Mouse (Mus musculus): Measurements from ENCODE around the gene Slc10a7. TPM values are rescaled to one million over a fixed set of nuclear protein-coding genes. Genes with fewer than 3 reads are reported as not detected.
"Not testable (repeated sequence)": the region's sequence is repeated elsewhere in the genome, so short reads cannot be mapped to it uniquely, and the experiment has no call there.

Slc10a7 gene
- 18.3 and 18.4 TPM in 2 replicates for polyA plus RNA-seq (2015; fragmentation: Nextera tagmentation; extraction: Ambion mirVana)

DNA sequence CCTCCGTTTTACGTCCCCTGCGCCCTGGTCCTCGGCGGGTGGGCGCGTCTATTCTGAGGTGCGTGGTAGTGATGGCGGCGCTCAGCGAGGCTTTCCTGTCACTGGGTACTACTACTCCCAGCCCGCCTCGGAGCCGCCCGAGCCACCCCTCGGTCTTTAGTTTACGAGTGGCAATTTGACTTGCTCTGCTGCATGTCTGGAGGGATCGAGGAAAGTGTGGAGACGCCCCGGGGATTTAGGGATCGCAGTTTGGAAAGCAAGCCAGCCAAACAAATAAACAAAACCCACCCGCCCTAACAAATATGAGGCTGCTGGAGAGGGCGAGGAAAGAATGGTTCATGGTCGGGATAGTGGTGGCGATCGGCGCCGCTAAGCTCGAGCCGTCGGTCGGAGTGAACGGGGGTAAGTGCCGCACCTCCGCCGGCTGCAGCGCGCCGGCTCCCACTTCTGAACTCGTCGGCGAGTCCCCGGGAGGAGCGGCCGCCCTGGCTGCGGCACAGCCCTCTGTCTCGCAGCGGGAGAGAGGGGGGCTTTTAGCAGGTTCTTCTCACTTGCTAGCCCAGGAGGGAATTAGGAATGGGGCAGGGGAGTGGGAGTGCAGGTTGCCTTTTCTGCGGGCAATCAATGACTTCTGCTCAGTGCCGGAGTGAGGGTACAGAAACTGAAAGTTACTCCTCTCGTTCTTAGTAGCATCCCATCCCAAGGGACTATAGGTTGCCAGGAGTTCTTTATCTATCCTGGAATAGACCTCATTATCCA, at the start of gene Slc10a7:
Gene Slc10a7, plus strand, starts transcription at position 74 of the 759 bp plus-strand sequence.
- WGBS: 0% methylated on average over 51 of the region's 51 CpGs
- H3K4me3 ChIP-seq (ENCODE audit: low read length): peak within 1 kb of the TSS; percentile 84
- peaks cover 18% of the 10 kb centered on the region for H3K36me3 ChIP-seq (ENCODE audit: insufficient read depth, low read length)
- H3K4me2 ChIP-seq (replicated peaks; ENCODE audit: low read depth, low read length): peak within 1 kb of the TSS; percentile 96
- peak; percentile 97 for ATAC-seq (ENCODE audit: low FRiP score, low TSS enrichment)
- H3K9me3 ChIP-seq (ENCODE audit: low read length): no peaks in the 10 kb centered on the region
- H3K4me1 ChIP-seq (ENCODE audit: insufficient read depth, low read length): peaks cover 12% of the 10 kb centered on the region
- H3K27me3 ChIP-seq (ENCODE audit: insufficient read depth, low read length): no peaks in the 10 kb centered on the region
- peak within 1 kb of the TSS; percentile 99 for H3K9ac ChIP-seq (replicated peaks; ENCODE audit: low read length)
- peak within 1 kb of the TSS; percentile 97 for H3K27ac ChIP-seq (ENCODE audit: low read length)

DNA sequence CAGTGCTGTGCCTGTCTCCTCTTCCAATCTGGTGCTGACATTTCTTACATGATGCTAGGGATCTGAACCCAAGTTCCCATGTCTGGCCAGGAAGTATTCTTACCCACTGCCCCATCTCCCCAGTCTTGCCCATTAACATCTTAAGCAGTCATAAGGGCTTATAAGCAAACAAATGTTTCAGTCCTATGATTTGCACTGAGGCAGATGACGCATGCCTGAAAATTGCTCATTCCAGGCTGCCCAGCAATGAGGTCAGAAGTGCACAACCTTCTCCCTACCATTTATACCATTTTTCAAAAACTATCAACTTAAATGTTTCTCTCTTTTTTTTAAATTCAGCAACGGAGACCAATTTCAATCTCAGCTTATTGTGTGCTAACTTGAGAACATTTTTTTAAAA, 45.2 kb upstream of the Slc10a7 start:
- no peak overlapping the region for H3K27ac ChIP-seq (ENCODE audit: low read length)
- WGBS: 69% methylated on average over 2 of the region's 2 CpGs
- H3K27me3 ChIP-seq (ENCODE audit: insufficient read depth, low read length): no peaks in the 10 kb centered on the region
- no peaks in the 10 kb centered on the region for H3K36me3 ChIP-seq (ENCODE audit: insufficient read depth, low read length)
- no peak overlapping the region for H3K4me2 ChIP-seq (replicated peaks; ENCODE audit: low read depth, low read length)
- ATAC-seq (ENCODE audit: low FRiP score, low TSS enrichment): no peak
- no peak overlapping the region for H3K9ac ChIP-seq (replicated peaks; ENCODE audit: low read length)
- H3K9me3 ChIP-seq (ENCODE audit: low read length): peaks cover 4% of the 10 kb centered on the region; the same call in 1 of the 2 replicates
- no peak overlapping the region for H3K4me3 ChIP-seq (ENCODE audit: low read length)
- no peaks in the 10 kb centered on the region for H3K4me1 ChIP-seq (ENCODE audit: insufficient read depth, low read length)

DNA sequence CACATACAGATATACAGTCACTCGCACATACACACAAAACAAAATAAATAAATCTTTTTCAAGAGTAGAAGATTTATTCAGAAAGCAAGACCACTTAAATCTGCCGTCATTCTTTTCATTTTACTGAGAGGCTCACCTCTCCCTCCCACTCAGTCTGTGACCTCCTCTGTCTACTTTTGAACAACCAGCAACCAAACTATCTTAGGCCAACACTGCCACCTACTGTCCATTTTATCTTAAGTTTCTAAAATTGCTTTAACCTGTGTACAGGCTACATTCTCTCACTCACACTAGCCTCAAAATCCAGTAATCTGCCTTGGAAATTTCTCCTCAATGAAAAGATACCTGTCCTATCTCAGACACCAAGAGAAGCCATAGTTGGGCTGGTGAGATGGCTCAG, 41.3 kb upstream of the Slc10a7 start:
- H3K4me2 ChIP-seq (replicated peaks; ENCODE audit: low read depth, low read length): no peak overlapping the region
- 70% methylated on average over 2 of the region's 2 CpGs for WGBS
- H3K4me3 ChIP-seq (ENCODE audit: low read length): no peak overlapping the region

DNA sequence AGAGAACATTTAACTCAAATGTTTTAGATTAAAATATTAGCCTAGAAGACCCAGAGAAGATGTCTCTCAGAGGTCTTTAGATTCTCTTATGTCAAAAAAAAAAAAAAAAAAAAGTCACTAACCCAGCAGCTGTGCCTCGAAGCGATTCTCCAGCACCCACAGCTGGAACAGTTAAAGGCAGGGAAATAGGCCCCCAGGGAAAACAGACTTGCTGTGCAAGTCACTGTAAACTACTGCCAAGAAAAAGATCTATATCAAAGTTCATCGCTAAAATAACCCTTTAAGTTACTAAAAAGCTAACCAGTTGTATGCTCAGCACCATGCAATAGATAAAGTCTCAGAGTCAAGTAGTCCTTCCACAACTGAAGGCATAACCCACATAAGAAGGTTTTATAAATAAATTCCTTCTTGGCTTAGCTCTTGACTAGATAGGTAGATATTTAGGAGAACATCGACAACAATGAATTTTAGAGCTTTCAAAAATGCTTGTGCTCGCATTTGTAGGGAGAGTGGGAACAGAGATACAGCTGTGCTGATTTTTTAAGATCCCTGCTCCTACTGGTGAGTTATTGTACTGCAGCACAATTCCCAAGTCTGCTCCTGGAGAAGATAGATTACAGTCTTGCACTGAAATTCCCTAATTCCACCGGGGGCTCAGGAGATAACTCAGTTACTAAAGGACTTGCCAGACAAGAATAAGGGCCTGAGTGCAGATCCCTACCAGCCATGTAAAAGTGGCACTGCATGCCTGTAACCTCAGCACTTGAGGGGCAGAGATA, 31.9 kb upstream of the Slc10a7 start:
- WGBS: 41% methylated on average over 6 of the region's 6 CpGs
- H3K4me1 ChIP-seq (ENCODE audit: insufficient read depth, low read length): no peaks in the 10 kb centered on the region
- H3K27me3 ChIP-seq (ENCODE audit: insufficient read depth, low read length): no peaks in the 10 kb centered on the region
- H3K27ac ChIP-seq (ENCODE audit: low read length): no peak overlapping the region
- no peaks in the 10 kb centered on the region for H3K36me3 ChIP-seq (ENCODE audit: insufficient read depth, low read length)
- H3K9ac ChIP-seq (replicated peaks; ENCODE audit: low read length): no peak overlapping the region
- no peak overlapping the region for H3K4me3 ChIP-seq (ENCODE audit: low read length)
- no peak for ATAC-seq (ENCODE audit: low FRiP score, low TSS enrichment)
- no peaks in the 10 kb centered on the region for H3K9me3 ChIP-seq (ENCODE audit: low read length)
- no peak overlapping the region for H3K4me2 ChIP-seq (replicated peaks; ENCODE audit: low read depth, low read length)

More for the DNA sequence above, 41.3 kb upstream of the Slc10a7 start:
- no peaks in the 10 kb centered on the region for H3K27me3 ChIP-seq (ENCODE audit: insufficient read depth, low read length)
- no peaks in the 10 kb centered on the region for H3K4me1 ChIP-seq (ENCODE audit: insufficient read depth, low read length)
- ATAC-seq (ENCODE audit: low FRiP score, low TSS enrichment): no peak
- no peaks in the 10 kb centered on the region for H3K36me3 ChIP-seq (ENCODE audit: insufficient read depth, low read length)
- H3K9me3 ChIP-seq (ENCODE audit: low read length): peaks cover 4% of the 10 kb centered on the region; the same call in 1 of the 2 replicates
- no peak overlapping the region for H3K9ac ChIP-seq (replicated peaks; ENCODE audit: low read length)
- no peak overlapping the region for H3K27ac ChIP-seq (ENCODE audit: low read length)

DNA sequence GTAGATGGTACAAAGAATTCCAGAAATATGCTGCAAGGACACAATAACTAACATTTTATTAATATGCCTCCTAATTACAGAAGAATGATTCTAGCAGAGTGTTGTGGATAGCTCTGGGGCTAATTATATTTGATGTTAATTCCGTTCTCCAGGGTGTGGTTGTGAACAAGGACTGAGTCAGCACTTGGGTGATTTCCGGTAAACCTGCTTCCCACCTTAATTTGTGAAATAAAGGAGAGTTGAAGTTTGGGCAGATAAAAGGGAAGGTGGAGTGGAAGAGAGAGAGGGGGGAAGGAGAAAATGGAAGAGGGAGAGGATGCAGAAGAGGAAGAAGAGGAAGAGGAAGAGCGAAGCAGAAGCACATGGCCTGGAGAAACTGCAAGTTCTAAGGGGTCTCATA, 19.4 kb upstream of the Slc10a7 start:
- Histone ChIP-seq H3K27me3 (ENCODE audit: insufficient read depth, low read length) (no peaks in the 10 kb centered on the region), H3K27ac (ENCODE audit: low read length) (no peak overlapping the region), H3K4me3 (ENCODE audit: low read length) (no peak overlapping the region), H3K9me3 (ENCODE audit: low read length) (no peaks in the 10 kb centered on the region), H3K36me3 (ENCODE audit: insufficient read depth, low read length) (no peaks in the 10 kb centered on the region), H3K9ac (replicated peaks; ENCODE audit: low read length) (no peak overlapping the region), H3K4me1 (ENCODE audit: insufficient read depth, low read length) (no peaks in the 10 kb centered on the region), H3K4me2 (replicated peaks; ENCODE audit: low read depth, low read length) (no peak overlapping the region)
- 75% methylated on average over 3 of the region's 3 CpGs for WGBS
- no peak for ATAC-seq (ENCODE audit: low FRiP score, low TSS enrichment)

DNA sequence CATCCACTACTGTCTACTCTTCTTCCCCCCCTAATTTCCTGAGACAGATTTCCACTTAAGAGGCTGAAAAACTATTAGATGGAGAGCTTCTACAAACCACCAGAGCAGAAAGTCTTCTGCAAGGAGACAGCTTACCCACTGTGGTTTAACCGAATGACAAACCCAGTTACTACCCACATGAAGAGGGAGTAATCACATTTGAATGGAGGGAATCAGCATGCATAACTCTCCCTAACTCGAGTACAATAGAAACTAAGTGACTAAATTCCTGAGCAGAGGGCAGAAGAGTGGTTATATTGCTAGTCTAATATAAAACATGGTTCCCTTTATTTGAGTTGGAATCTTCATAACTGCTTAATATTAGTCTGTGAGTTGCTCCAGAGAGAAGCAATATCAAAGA, 16.1 kb upstream of the Slc10a7 start:
- H3K9me3 ChIP-seq (ENCODE audit: low read length): no peaks in the 10 kb centered on the region
- H3K4me1 ChIP-seq (ENCODE audit: insufficient read depth, low read length): no peaks in the 10 kb centered on the region
- no peaks in the 10 kb centered on the region for H3K36me3 ChIP-seq (ENCODE audit: insufficient read depth, low read length)
- no peak overlapping the region for H3K4me2 ChIP-seq (replicated peaks; ENCODE audit: low read depth, low read length)
- no peaks in the 10 kb centered on the region for H3K27me3 ChIP-seq (ENCODE audit: insufficient read depth, low read length)
- WGBS: 40% methylated on average over 2 of the region's 2 CpGs
- ATAC-seq (ENCODE audit: low FRiP score, low TSS enrichment): no peak
- H3K4me3 ChIP-seq (ENCODE audit: low read length): no peak overlapping the region
- no peak overlapping the region for H3K27ac ChIP-seq (ENCODE audit: low read length)
- no peak overlapping the region for H3K9ac ChIP-seq (replicated peaks; ENCODE audit: low read length)

DNA sequence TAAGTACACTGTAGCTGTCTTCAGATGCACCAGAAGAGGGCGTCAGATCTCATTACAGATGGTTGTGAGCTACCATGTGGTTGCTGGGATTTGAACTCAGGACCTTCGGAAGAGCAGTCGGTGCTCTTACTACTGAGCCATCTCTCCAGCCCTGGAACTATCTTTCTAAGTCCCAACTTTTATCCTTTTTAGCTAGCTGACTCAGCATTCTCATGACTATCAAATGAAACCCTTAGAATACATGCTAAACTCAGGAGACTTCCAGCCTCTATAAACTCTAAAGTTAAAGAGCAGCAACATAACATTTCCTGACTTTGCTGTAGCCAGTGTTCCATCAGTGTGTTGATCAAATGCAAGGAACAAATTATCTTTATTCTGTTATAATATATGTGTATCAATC, 12.9 kb upstream of the Slc10a7 start:
- H3K36me3 ChIP-seq (ENCODE audit: insufficient read depth, low read length); H3K9me3 ChIP-seq (ENCODE audit: low read length); H3K4me3 ChIP-seq (ENCODE audit: low read length); H3K27ac ChIP-seq (ENCODE audit: low read length); H3K4me1 ChIP-seq (ENCODE audit: insufficient read depth, low read length); ATAC-seq (ENCODE audit: low FRiP score, low TSS enrichment); H3K9ac ChIP-seq (replicated peaks; ENCODE audit: low read length); H3K4me2 ChIP-seq (replicated peaks; ENCODE audit: low read depth, low read length); H3K27me3 ChIP-seq (ENCODE audit: insufficient read depth, low read length): not testable (repeated sequence)
- 100% methylated on average over 3 of the region's 3 CpGs for WGBS

DNA sequence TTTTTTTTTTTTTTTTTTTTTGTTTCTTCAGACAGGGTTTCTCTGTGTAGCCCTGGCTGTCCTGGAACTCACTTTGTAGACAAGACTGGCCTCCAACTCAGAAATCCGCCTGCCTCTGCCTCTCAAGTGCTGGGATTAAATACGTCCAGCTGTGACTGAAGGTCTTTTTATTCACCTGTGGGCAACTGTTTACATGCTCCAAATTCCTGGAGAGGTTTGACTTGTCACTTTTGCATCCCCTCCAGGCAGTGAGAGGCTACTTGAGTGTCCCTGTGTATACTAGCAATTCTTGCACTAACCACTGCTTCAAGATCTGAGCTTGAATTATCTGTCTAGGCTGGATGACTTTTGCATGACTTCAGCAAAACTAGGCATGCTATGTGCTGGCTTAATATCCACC, 6.4 kb upstream of the Slc10a7 start:
- peaks cover 6% of the 10 kb centered on the region for H3K4me1 ChIP-seq (ENCODE audit: insufficient read depth, low read length)
- no peak overlapping the region for H3K4me2 ChIP-seq (replicated peaks; ENCODE audit: low read depth, low read length)
- H3K27me3 ChIP-seq (ENCODE audit: insufficient read depth, low read length): no peaks in the 10 kb centered on the region
- 78% methylated on average over 2 of the region's 2 CpGs for WGBS
- peaks cover 26% of the 10 kb centered on the region for H3K36me3 ChIP-seq (ENCODE audit: insufficient read depth, low read length)
- no peak for ATAC-seq (ENCODE audit: low FRiP score, low TSS enrichment)
- H3K4me3 ChIP-seq (ENCODE audit: low read length): no peak overlapping the region
- H3K27ac ChIP-seq (ENCODE audit: low read length): no peak overlapping the region
- H3K9me3 ChIP-seq (ENCODE audit: low read length): no peaks in the 10 kb centered on the region
- no peak overlapping the region for H3K9ac ChIP-seq (replicated peaks; ENCODE audit: low read length)

DNA sequence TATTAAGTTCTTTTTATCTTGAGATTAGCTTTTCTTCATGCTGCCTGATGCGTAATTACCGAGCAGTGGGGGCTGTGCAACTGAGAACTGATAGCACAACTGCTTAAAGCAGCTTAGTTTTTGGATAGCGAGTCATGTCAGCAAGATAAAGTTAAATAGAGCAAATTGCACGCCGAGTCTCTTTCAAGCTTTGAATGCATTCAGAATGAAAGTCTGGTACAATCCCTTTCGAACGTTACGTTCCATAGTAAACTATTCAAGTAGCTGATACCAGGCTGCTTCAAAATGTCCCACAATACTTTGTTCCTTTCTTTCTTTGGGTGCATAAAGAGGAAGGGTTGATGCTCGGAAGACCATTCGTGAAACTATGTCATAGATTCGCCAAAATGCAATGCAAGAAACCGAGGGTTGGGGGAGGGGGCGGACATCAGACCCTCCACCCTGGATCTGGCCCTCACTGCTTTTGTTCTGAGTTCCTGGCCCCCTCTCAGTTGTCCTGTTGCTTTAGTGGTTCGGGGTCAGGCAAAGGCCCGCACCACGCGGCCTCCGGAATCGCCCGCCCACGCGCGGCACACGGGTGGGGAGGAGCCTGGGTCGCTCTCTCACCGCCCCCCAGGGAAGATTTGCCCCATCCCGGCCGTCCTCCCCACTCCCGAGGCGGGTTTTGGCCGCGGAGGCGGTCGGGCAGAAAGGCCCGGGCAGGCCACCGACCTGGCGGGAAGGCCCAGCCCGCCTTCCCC, 997 bp upstream of the Slc10a7 start:
- ATAC-seq (ENCODE audit: low FRiP score, low TSS enrichment): peak; percentile 40; the same call in 1 of the 2 replicates
- Histone ChIP-seq H3K27me3 (ENCODE audit: insufficient read depth, low read length) (no peaks in the 10 kb centered on the region), H3K4me2 (replicated peaks; ENCODE audit: low read depth, low read length) (peak overlapping the region; percentile 96), H3K9me3 (ENCODE audit: low read length) (no peaks in the 10 kb centered on the region), H3K4me3 (ENCODE audit: low read length) (peak overlapping the region; percentile 84), H3K36me3 (ENCODE audit: insufficient read depth, low read length) (peaks cover 30% of the 10 kb centered on the region), H3K4me1 (ENCODE audit: insufficient read depth, low read length) (peaks cover 12% of the 10 kb centered on the region), H3K27ac (ENCODE audit: low read length) (peak overlapping the region; percentile 97), H3K9ac (replicated peaks; ENCODE audit: low read length) (peak overlapping the region; percentile 99)
- under 1% methylated on average over 30 of the region's 38 CpGs for WGBS
